Mouse (Mus musculus): Measurements from ENCODE around the gene Ndufaf4. TPM values are rescaled to one million over a fixed set of nuclear protein-coding genes. Genes with fewer than 3 reads are reported as not detected.

Gene Ndufaf4
- polyA plus RNA-seq, 1 experiment from 2014 or later: 38.9 TPM

GRCm38 (mm10) chr4:24894625-24895024 lies 3.3 kb upstream of the Ndufaf4 start:
- H3K4me3 ChIP-seq (ENCODE audit: low read depth, low read length): no peak overlapping the region
- H3K4me1 ChIP-seq (ENCODE audit: insufficient read depth): peaks cover 5% of the 10 kb centered on the region
- DNase-seq (no peak), ATAC-seq (no peak)
- no peak overlapping the region for H3K9ac ChIP-seq (replicated peaks)
- H3K9me3 ChIP-seq (ENCODE audit: low read length): no peaks in the 10 kb centered on the region
- H3K27me3 ChIP-seq (ENCODE audit: insufficient read depth, low read length): no peaks in the 10 kb centered on the region
- H3K4me2 ChIP-seq (ENCODE audit: low read depth, low read length): no peak overlapping the region
- TF ChIP-seq CTCF (IDR thresholded peaks at IDR 0.05; ENCODE audit: low read depth) (no peak), EP300 (IDR thresholded peaks at IDR 0.05; ENCODE audit: low read depth) (no peak)
- H3K36me3 ChIP-seq (replicated peaks; ENCODE audit: insufficient read depth, low read length): no peaks in the 10 kb centered on the region
- H3K27ac ChIP-seq (ENCODE audit: low read depth): no peak overlapping the region
- WGBS (ENCODE audit: insufficient replicate concordance): 53% methylated on average over 4 of the region's 4 CpGs

GRCm38 (mm10) chr4:24896829-24897228 lies 1.1 kb upstream of the Ndufaf4 start:
- peak; percentile 68 for TF ChIP-seq CTCF (IDR thresholded peaks at IDR 0.05; ENCODE audit: low read depth)
- TF ChIP-seq EP300 (IDR thresholded peaks at IDR 0.05; ENCODE audit: low read depth): no peak

GRCm38 (mm10) chr4:24897351-24897750 lies 532 bp upstream of the Ndufaf4 start:
- TF ChIP-seq CTCF (IDR thresholded peaks at IDR 0.05; ENCODE audit: low read depth): no peak
- no peak for TF ChIP-seq EP300 (IDR thresholded peaks at IDR 0.05; ENCODE audit: low read depth)
- ATAC-seq (peak; percentile 28), DNase-seq (no peak)
- H3K4me1 ChIP-seq (ENCODE audit: insufficient read depth): peaks cover 5% of the 10 kb centered on the region
- H3K9me3 ChIP-seq (ENCODE audit: low read length): no peaks in the 10 kb centered on the region
- H3K27me3 ChIP-seq (ENCODE audit: insufficient read depth, low read length): no peaks in the 10 kb centered on the region
- peak overlapping the region; percentile 83 for H3K4me2 ChIP-seq (ENCODE audit: low read depth, low read length)
- WGBS (ENCODE audit: insufficient replicate concordance): 15% methylated on average over 7 of the region's 7 CpGs
- no peak overlapping the region for H3K27ac ChIP-seq (ENCODE audit: low read depth)
- peak overlapping the region; percentile 71 for H3K4me3 ChIP-seq (ENCODE audit: low read depth, low read length)
- H3K36me3 ChIP-seq (replicated peaks; ENCODE audit: insufficient read depth, low read length): peaks cover 3% of the 10 kb centered on the region; the same call in 1 of the 2 replicates
- H3K9ac ChIP-seq (replicated peaks): no peak overlapping the region

More at GRCm38 (mm10) chr4:24896829-24897228, 1.1 kb upstream of the Ndufaf4 start:
- Histone ChIP-seq H3K4me2 (ENCODE audit: low read depth, low read length) (peak overlapping the region; percentile 83), H3K9ac (replicated peaks) (no peak overlapping the region), H3K4me3 (ENCODE audit: low read depth, low read length) (peak overlapping the region; percentile 71; the same call in 1 of the 2 replicates), H3K9me3 (ENCODE audit: low read length) (no peaks in the 10 kb centered on the region), H3K27me3 (ENCODE audit: insufficient read depth, low read length) (no peaks in the 10 kb centered on the region), H3K27ac (ENCODE audit: low read depth) (no peak overlapping the region), H3K4me1 (ENCODE audit: insufficient read depth) (peaks cover 5% of the 10 kb centered on the region), H3K36me3 (replicated peaks; ENCODE audit: insufficient read depth, low read length) (peaks cover 3% of the 10 kb centered on the region; the same call in 1 of the 2 replicates)
- ATAC-seq (no peak), DNase-seq (no peak)
- WGBS (ENCODE audit: insufficient replicate concordance): 0% methylated on average over 1 of the region's 1 CpGs

GRCm38 (mm10) chr4:24898636-24899035 lies 753 bp downstream of the Ndufaf4 start:
- H3K9me3 ChIP-seq (ENCODE audit: low read length): no peaks in the 10 kb centered on the region
- peak overlapping the region; percentile 71 for H3K4me3 ChIP-seq (ENCODE audit: low read depth, low read length)
- no peak overlapping the region; the same call in 1 of the 2 replicates for H3K27ac ChIP-seq (ENCODE audit: low read depth)
- H3K4me1 ChIP-seq (ENCODE audit: insufficient read depth): peaks cover 5% of the 10 kb centered on the region
- 25% methylated on average over 8 of the region's 8 CpGs for WGBS (ENCODE audit: insufficient replicate concordance)
- TF ChIP-seq CTCF (IDR thresholded peaks at IDR 0.05; ENCODE audit: low read depth) (no peak), EP300 (IDR thresholded peaks at IDR 0.05; ENCODE audit: low read depth) (no peak)
- peak overlapping the region; percentile 83 for H3K9ac ChIP-seq (replicated peaks)
- no peak for DNase-seq
- ATAC-seq: no peak
- H3K27me3 ChIP-seq (ENCODE audit: insufficient read depth, low read length): no peaks in the 10 kb centered on the region
- peaks cover 11% of the 10 kb centered on the region; the same call in 1 of the 2 replicates for H3K36me3 ChIP-seq (replicated peaks; ENCODE audit: insufficient read depth, low read length)
- H3K4me2 ChIP-seq (ENCODE audit: low read depth, low read length): peak overlapping the region; percentile 83

- Histone ChIP-seq H3K4me2 (ENCODE audit: low read depth, low read length) (peak overlapping the region; percentile 83), H3K27me3 (ENCODE audit: insufficient read depth, low read length) (no peaks in the 10 kb centered on the region), H3K9ac (replicated peaks) (peak overlapping the region; percentile 83; the same call in 1 of the 2 replicates), H3K36me3 (replicated peaks; ENCODE audit: insufficient read depth, low read length) (peaks cover 13% of the 10 kb centered on the region; the same call in 1 of the 2 replicates), H3K4me3 (ENCODE audit: low read depth, low read length) (peak overlapping the region; percentile 71), H3K4me1 (ENCODE audit: insufficient read depth) (peaks cover 5% of the 10 kb centered on the region), H3K27ac (ENCODE audit: low read depth) (no peak overlapping the region), H3K9me3 (ENCODE audit: low read length) (no peaks in the 10 kb centered on the region)
- DNase-seq (no peak), ATAC-seq (no peak)
- WGBS (ENCODE audit: insufficient replicate concordance): 41% methylated on average over 4 of the region's 4 CpGs
- TF ChIP-seq CTCF (IDR thresholded peaks at IDR 0.05; ENCODE audit: low read depth): no peak
- no peak for TF ChIP-seq EP300 (IDR thresholded peaks at IDR 0.05; ENCODE audit: low read depth)
Observed at GRCm38 (mm10) chr4:24899146-24899545, 1.3 kb downstream of the Ndufaf4 start.

GRCm38 (mm10) chr4:24907745-24908144 lies 9.9 kb downstream of the Ndufaf4 start:
- no peaks in the 10 kb centered on the region for H3K27me3 ChIP-seq (ENCODE audit: insufficient read depth, low read length)
- H3K9me3 ChIP-seq (ENCODE audit: low read length): no peaks in the 10 kb centered on the region
- H3K36me3 ChIP-seq (replicated peaks; ENCODE audit: insufficient read depth, low read length): peaks cover 9% of the 10 kb centered on the region; the same call in 1 of the 2 replicates
- H3K4me1 ChIP-seq (ENCODE audit: insufficient read depth): no peaks in the 10 kb centered on the region
- no peak overlapping the region for H3K4me3 ChIP-seq (ENCODE audit: low read depth, low read length)
- no peak overlapping the region for H3K9ac ChIP-seq (replicated peaks)
- DNase-seq (no peak), ATAC-seq (no peak)
- WGBS (ENCODE audit: insufficient replicate concordance): 50% methylated on average over 3 of the region's 3 CpGs
- no peak overlapping the region for H3K27ac ChIP-seq (ENCODE audit: low read depth)
- no peak overlapping the region for H3K4me2 ChIP-seq (ENCODE audit: low read depth, low read length)
- TF ChIP-seq EP300 (IDR thresholded peaks at IDR 0.05; ENCODE audit: low read depth) (no peak), CTCF (IDR thresholded peaks at IDR 0.05; ENCODE audit: low read depth) (peak; percentile 23)
